Mouse (Mus musculus) small intestine, adult 2 months (tissue): ENCODE results near the gene Taf6. TPM values are rescaled to one million over a fixed set of nuclear protein-coding genes. Genes with fewer than 3 reads are reported as not detected.

Source experiments
- H3K27ac ChIP-seq: fragments of 200-500 bp; 2 replicates; pipeline ENCODE4 v1.5.1; 2012; ENCODE audit warnings: low read depth, low read length, control low read depth, inconsistent platforms; ENCODE audit not compliant: insufficient read depth
- H3K27me3 ChIP-seq: fragments of 200-500 bp; 2 replicates; pipeline ENCODE4 v1.6.1; 2012; ENCODE audit warnings: mild to moderate bottlenecking, moderate library complexity, low read length, inconsistent platforms; ENCODE audit not compliant: control insufficient read depth, insufficient read depth
- H3K36me3 ChIP-seq: fragments of 200-500 bp; 2 replicates; pipeline ENCODE4 v1.6.1; 2012; ENCODE audit warnings: mild to moderate bottlenecking, low read length, control low read depth, inconsistent platforms; ENCODE audit not compliant: control insufficient read depth, insufficient read depth
- H3K4me1 ChIP-seq: fragments of 200-500 bp; 2 replicates; pipeline ENCODE4 v1.6.1; 2012; ENCODE audit warnings: low read length, inconsistent platforms, mixed read lengths; ENCODE audit not compliant: control insufficient read depth, insufficient read depth, insufficient read length
- H3K4me3 ChIP-seq: fragments of 200-500 bp; 2 replicates; pipeline ENCODE4 v1.5.1; 2012; ENCODE audit warnings: low read depth, mild to moderate bottlenecking, control low read depth, inconsistent platforms, low read length, moderate library complexity
- CTCF ChIP-seq: fragments of 200-500 bp; IDR thresholded peaks from 2 replicates; pipeline ENCODE4 v1.5.1; 2012; ENCODE audit warnings: low read depth, mild to moderate bottlenecking, control low read depth, inconsistent platforms, low read length, moderate library complexity, mixed read lengths; ENCODE audit not compliant: insufficient replicate concordance, insufficient read length; ENCODE audit errors: extremely low read depth
- POLR2A ChIP-seq: fragments of 200-500 bp; IDR thresholded peaks from 2 replicates; pipeline ENCODE4 v1.6.1; 2012; ENCODE audit warnings: low read depth, mild to moderate bottlenecking, control low read depth, inconsistent platforms, low read length, moderate library complexity
- WGBS: fragments of 180-500 bp; shearing (Covaris S2); methylation state at CpG from one replicate; pipeline ENCODE4 v1.1.7; 2018; 5-methylcytosine and 5-hydroxymethylcytosine counted together
- polyA plus RNA-seq: library from polyadenylated mRNA; depleted of rRNA; stranded (reverse); fragments of >200 nt; gene quantifications from 2 replicates; pipeline ENCODE4 v1.2.3, GENCODE M21; 2012

The Taf6 gene
- polyA plus RNA-seq, 1 experiment = 46.4 TPM

DNA sequence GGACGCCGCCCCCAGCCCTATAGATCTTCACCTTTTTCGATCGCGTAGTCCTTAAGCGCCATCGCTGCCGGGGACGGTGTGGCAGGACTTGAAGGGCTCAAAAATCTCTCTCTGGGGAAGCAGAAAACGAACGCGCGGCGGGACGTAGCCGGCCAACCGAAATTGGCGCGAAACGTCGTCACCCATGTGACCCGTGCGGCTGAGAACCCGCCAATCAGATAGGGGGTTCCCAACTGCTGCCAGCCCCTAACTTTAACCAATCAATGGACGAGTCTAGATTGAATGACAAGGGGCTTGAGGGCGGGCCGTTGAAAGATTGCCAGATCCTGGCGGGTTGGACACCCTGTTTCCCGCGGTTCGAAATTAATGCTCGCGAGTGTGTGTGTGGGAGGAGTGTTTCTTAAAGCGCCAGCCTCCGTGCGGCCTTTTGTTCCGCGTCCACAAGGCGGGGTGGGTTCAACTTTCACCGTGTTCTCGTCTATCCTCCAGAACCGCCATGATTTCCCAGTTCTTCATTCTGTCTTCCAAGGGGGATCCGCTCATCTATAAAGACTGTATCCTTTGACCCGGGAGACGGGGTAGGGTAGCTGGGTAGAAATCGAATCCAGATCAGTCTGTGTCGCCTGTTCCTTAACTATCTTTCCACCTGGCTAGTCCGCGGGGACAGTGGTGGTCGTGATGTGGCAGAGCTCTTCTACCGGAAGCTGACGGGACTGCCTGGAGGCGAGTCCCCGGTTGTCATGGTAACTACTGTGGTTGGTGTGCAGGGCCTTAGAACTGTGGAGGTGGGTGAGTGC lies 15.4 kb downstream of the Taf6 start, which contains the start of the genes Ap4m1 and Mcm7:
Gene Ap4m1 (plus strand): TSS at position 308 of the 797 bp plus-strand sequence.
Gene Mcm7 (minus strand): TSS at position 728 of the 797 bp plus-strand sequence.
- H3K4me1 ChIP-seq = peaks cover 7% of the 10 kb centered on the region; the same call in 1 of the 2 replicates
- peak within 1 kb of the TSS; percentile 80 for H3K27ac ChIP-seq
- under 1% methylated on average over 54 of the region's 54 CpGs for WGBS
- H3K27me3 ChIP-seq = no peaks in the 10 kb centered on the region
- H3K4me3 ChIP-seq = peak within 1 kb of the TSS; percentile 69
- TF ChIP-seq CTCF (peak; percentile 7; the same call in 1 of the 2 replicates), POLR2A (peak; percentile 25; the same call in 1 of the 2 replicates)
- peaks cover 33% of the 10 kb centered on the region for H3K36me3 ChIP-seq

DNA sequence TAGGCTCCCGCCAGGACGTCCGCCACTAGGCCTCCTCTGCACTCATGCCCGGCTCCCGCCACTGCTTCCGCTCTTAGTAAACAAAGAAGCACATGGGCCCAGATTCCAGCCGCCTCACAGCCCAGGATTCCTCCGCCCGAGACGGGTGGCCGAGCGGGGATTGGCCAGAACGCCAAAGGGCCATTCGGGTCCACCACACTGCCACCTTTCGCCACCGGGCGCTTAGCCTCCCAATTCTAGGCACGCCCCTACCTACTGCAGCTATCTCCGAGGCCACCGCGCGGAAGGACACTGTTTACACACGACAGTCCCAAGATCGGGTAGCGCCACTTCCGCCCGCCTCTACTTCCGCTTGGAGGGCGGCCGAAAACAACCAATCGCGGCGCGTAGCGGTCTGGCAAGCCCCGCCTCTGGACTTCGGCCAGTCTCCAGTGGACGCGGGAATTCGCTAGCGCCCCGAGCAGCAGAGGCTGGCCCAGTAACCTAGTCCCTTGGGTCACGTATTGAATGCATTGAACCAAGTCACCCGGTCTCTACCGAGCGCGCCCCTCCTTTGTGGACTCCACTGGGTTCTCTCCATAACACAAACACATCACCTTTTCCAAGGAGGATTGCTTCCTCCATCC lies 16.2 kb downstream of the Taf6 start:
- TF ChIP-seq POLR2A (0 out of 2 replicates have a peak, but pooled peaks have one; percentile 28), CTCF (no peak)
- under 1% methylated on average over 47 of the region's 47 CpGs for WGBS
- H3K36me3 ChIP-seq = peaks cover 35% of the 10 kb centered on the region

DNA sequence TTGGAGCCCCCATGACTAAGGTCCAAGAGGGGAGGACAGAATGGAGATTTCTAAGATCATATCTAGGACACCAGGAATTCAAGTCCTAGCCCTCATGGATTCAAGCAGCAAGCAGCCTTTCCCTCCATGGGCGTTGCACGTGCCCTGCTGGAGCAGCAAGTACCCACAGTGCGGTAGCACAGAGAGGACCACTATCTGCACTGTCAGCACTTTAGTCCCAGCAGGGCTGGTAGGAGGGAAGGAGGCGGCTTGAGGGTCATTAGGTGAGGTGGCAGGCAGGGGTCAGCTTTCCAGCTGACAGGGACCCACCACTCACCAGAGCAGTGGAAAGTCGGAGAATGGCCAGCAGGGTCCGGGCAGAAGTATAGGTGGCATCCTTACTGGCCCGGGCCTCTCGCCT lies 21.7 kb downstream of the Taf6 start:
- H3K27ac ChIP-seq = no peak overlapping the region
- H3K36me3 ChIP-seq = peaks cover 52% of the 10 kb centered on the region
- no peaks in the 10 kb centered on the region for H3K27me3 ChIP-seq
- 86% methylated on average over 8 of the region's 8 CpGs for WGBS
- no peaks in the 10 kb centered on the region for H3K4me1 ChIP-seq
- H3K4me3 ChIP-seq = no peak overlapping the region
- TF ChIP-seq CTCF (no peak), POLR2A (no peak)

More for the DNA sequence above, 16.2 kb downstream of the Taf6 start:
- Histone ChIP-seq H3K4me1 (peaks cover 7% of the 10 kb centered on the region; the same call in 1 of the 2 replicates), H3K4me3 (peak overlapping the region; percentile 69), H3K27me3 (no peaks in the 10 kb centered on the region), H3K27ac (peak overlapping the region; percentile 65)

DNA sequence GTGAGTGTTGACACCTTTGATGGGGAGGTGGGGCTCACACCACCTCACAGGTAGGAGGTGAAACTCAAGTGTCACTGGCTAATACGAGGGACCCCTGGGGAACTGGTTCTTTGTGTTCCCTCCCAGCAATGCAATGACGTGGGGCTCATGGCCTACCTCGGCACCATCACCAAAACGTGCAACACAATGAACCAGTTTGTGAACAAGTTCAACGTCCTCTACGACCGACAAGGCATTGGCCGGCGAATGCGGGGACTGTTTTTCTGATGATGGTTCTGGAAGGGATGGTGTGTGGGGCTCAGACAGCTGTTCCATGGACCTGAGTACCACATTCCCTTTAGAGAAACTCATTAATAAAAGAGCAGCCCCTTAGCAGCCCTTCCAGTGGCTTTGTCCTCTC lies 23.6 kb downstream of the Taf6 start:
- H3K4me1 ChIP-seq = no peaks in the 10 kb centered on the region
- TF ChIP-seq POLR2A = no peak
- TF ChIP-seq CTCF = no peak
- H3K27ac ChIP-seq = no peak overlapping the region
- peaks cover 51% of the 10 kb centered on the region for H3K36me3 ChIP-seq
- H3K4me3 ChIP-seq = no peak overlapping the region
- 68% methylated on average over 10 of the region's 10 CpGs for WGBS
- no peaks in the 10 kb centered on the region for H3K27me3 ChIP-seq

DNA sequence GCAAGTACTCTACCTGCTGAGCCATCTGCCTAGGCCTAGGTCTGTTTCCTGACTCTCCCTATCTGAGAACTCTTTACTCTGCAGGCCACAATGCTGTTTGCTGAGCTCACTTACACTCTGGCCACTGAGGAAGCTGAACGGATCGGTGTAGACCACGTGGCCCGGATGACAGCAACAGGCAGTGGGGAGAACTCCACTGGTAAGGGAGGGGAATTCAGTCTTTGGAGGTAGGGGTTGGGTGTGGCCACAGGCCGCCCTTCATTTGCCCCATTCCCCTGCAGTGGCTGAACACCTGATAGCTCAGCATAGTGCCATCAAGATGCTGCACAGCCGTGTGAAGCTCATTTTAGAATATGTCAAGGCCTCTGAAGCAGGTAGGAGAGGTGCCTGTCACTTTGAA lies 24.2 kb downstream of the Taf6 start:
- no peaks in the 10 kb centered on the region for H3K4me1 ChIP-seq
- H3K27me3 ChIP-seq = no peaks in the 10 kb centered on the region
- TF ChIP-seq POLR2A (no peak), CTCF (no peak)
- WGBS = 69% methylated on average over 6 of the region's 6 CpGs
- peaks cover 47% of the 10 kb centered on the region for H3K36me3 ChIP-seq
- no peak overlapping the region for H3K4me3 ChIP-seq
- H3K27ac ChIP-seq = no peak overlapping the region

DNA sequence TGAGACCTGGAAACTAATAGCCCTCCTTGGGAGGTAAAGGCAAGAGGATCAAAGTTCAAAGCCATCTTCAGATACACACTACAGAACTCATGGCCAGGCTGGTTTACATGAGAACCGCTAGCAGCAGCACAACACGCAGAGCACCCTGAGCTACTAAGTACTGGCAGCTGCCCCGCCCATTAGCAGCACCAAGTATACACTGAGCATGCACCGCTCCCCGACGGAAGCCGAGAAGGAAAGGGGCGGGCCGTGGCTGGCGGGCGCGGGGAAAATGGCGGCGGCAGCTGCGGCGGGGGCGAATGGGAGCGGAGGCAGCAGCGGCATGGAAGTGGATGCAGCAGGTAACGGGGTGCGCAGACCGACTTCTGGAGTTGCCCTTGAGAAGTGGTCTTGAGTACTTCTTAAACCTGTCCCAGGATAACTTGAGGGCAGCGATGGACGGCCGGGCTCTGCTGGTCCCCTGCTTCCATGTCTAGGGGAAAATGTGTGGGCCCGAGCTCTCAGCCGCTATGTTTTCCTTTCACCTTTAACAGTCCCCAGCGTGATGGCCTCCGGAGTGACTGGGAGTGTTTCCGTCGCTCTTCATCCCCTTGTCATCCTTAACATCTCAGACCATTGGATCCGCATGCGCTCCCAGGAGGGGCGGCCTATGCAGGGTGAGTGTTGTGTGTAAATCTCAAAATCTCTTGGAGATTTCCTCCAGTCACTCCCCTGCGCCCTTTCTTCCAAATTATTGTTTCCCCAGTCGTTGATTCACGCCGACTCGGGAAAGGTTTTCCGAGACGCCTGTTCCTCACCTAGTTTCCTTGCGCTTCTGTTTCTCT lies 26.2 kb downstream of the Taf6 start, which contains the start of gene Cops6:
Gene Cops6 (plus strand): TSS at position 230 of the 824 bp plus-strand sequence.
- Histone ChIP-seq H3K4me3 (peak within 1 kb of the TSS; percentile 79), H3K27ac (no peak within 1 kb of the TSS), H3K4me1 (no peaks in the 10 kb centered on the region), H3K27me3 (no peaks in the 10 kb centered on the region), H3K36me3 (peaks cover 30% of the 10 kb centered on the region)
- under 1% methylated on average over 42 of the region's 42 CpGs for WGBS
- TF ChIP-seq POLR2A (peak; percentile 57; the same call in 1 of the 2 replicates), CTCF (no peak)

DNA sequence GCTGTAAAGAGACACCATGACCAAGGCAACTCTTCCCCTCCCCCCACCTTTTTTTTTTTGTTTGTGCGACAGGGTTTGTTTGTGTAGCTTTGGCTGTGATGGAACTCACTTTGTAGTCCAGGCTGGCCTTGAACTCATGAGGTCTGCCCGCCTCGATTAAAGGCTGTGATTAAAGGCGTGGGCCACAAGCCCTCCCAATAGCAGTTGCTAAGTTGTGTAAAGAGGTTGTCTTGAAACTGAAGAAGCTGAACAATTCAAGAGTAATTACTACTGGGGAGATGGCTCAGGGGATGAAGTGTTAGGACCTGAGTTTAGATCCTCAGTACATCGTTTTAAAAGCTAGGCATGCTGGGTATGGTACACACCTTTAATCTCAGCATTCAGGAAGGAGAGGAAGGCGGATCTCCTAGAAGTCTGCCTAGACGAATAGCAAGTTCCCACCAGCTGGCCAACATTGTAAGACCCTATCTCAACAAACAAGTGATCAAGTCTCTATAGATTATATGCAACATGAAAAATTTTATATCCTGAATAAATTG lies 27.0 kb downstream of the Taf6 start:
- Histone ChIP-seq H3K36me3 (peaks cover 22% of the 10 kb centered on the region), H3K4me1 (no peaks in the 10 kb centered on the region), H3K27ac (no peak overlapping the region), H3K27me3 (no peaks in the 10 kb centered on the region), H3K4me3 (no peak overlapping the region)
- TF ChIP-seq CTCF = no peak
- no peak for TF ChIP-seq POLR2A
- 52% methylated on average over 7 of the region's 7 CpGs for WGBS
